ENCODE assay signal across 19 mouse cellular contexts in the genomic region with DNA sequence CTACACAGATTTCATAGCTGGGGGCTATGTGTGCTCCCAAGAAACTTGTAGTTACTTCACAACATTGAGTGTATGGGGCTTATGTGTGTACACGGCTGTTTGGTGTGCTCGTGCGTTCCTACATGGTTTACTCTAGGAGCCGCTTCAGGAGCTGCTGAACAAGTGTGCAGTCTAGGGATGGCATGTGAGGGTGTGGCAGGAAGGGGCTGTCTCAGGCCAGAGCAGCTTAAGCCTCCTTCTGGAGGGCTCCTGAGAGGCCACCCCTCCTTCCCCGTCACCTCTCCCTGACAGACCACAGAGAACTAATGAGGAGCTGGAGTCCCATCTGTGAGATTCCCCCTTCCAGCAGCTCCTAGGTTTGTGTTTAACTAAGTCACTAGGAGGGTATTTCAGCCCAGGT. TPM values are rescaled to one million over a fixed set of nuclear protein-coding genes. Genes with fewer than 3 reads are reported as not detected.
"Had no signal": no experiment of that assay in that cellular context is flagged by ENCODE, and none has a peak within 500 bp of the region (broad histone marks: within the 10 kb centered on the region; RNA-seq: fewer than 3 reads in every experiment).

No protein-coding gene starts in this region.

- H3K4me2 ChIP-seq: neural tube, embryonic 13.5 days; neural tube, embryonic 15.5 days; stomach, embryonic 15.5 days had no signal

- H3K27me3 ChIP-seq: neural tube, embryonic 13.5 days; neural tube, embryonic 15.5 days; stomach, embryonic 15.5 days had no signal

- H3K4me3 ChIP-seq: neural tube, embryonic 13.5 days; neural tube, embryonic 15.5 days; stomach, embryonic 15.5 days had no signal

- H3K4me1 ChIP-seq: stomach, embryonic 15.5 days had no signal

- H3K9me3 ChIP-seq: neural tube, embryonic 13.5 days; neural tube, embryonic 15.5 days; stomach, embryonic 15.5 days had no signal

- H3K27ac ChIP-seq: neural tube, embryonic 13.5 days; neural tube, embryonic 15.5 days; stomach, embryonic 15.5 days; stomach, postnatal 0 days had no signal

- DNase-seq: retina, postnatal 1 day; right cerebral cortex, adult 18-20 months; right cerebral cortex, postnatal 14 days; right cerebral cortex, postnatal 25 days; right cerebral cortex, postnatal 4 days; spleen, adult 18-20 months; thymus, adult 18-20 months; thymus, adult 2 months; thymus, postnatal 14 days; thymus, postnatal 25 days; thymus, postnatal 36 days; thymus, postnatal 4 days had no signal

- H3K9ac ChIP-seq: neural tube, embryonic 13.5 days; neural tube, embryonic 15.5 days; stomach, embryonic 15.5 days had no signal

RNA-seq across cellular contexts. Expression of a gene that starts 43.2 kb away (rescaled TPM):
- polyA plus RNA-seq: stomach, embryonic 14.5 days; testis, adult 2 months; thymus, adult 2 months; urinary bladder, adult 2 months had no signal
